Mouse (Mus musculus) embryonic fibroblast, embryonic 13.5 days (primary cell): ENCODE results near the gene Nrbp1.

ENCODE experiments used
- CTCF ChIP-seq: IDR thresholded peaks from 2 replicates; pipeline ENCODE4 v1.5.1; 2011; ENCODE audit warnings: mild to moderate bottlenecking, control low read depth, low read length, moderate library complexity, borderline replicate concordance; ENCODE audit not compliant: insufficient read depth
- POLR2A ChIP-seq: IDR thresholded peaks from 2 replicates; pipeline ENCODE4 v1.6.1; 2011; ENCODE audit warnings: low read depth, mild to moderate bottlenecking, control low read depth, low read length, moderate library complexity

DNA sequence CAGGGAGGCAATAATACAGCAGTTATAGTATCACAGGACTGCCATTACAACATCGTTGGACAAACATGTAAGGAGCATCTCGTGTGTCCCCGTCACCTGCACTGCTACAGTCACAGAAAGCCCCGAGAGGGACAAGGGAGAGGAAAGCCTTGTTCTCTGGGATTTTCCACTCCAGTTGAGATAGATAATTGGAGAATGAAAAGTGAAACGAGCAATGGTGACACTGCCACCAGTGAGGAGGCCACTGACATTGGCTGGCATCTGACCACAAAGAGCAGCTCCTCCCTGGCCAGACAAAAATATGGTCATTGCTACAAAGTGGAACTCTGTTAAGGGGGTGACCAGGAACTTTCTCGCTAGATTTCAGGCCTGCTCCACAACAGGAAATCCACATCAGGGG lies 27.0 kb downstream of the Nrbp1 start:
- TF ChIP-seq POLR2A (no peak), CTCF (no peak)
